Mouse (Mus musculus): ENCODE results near the gene Spag7. TPM values are rescaled to one million over a fixed set of nuclear protein-coding genes. Genes with fewer than 3 reads are reported as not detected.
A peak's percentile ranks its signal among the peaks of the same experiment; 100 is the strongest.

Gene Spag7
- polyA plus RNA-seq, 1 experiment from 2014 or later = 72.4 TPM

DNA sequence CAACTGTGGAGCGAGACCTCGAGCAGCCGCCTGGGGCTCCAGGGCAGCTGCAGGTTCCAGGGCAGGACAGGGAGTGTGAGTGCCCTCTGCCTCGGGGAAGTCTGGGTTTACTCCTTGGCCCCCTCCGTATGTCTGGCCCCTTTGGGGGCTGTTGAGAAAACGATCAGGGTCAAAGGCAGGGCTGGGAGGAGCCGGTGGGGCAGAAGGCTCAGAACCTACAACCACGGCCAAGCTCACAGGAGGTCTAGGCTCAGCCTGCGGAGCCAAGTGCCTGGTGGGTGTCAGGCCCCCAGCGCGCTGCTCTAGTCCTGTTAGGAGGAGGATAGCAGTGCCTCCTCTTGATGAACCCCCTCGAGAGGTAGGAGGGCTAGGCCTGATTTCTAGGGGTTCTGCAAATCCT, 12.0 kb upstream of the Spag7 start:
- ATAC-seq (ENCODE audit: low read depth) (no peak), DNase-seq (no peak)
- H3K27ac ChIP-seq = no peak overlapping the region
- H3K36me3 ChIP-seq = peaks cover 35% of the 10 kb centered on the region
- H3K4me1 ChIP-seq (replicated peaks) = peaks cover 37% of the 10 kb centered on the region
- no peak overlapping the region for H3K4me2 ChIP-seq
- no peaks in the 10 kb centered on the region for H3K9me3 ChIP-seq (replicated peaks)
- H3K9ac ChIP-seq = no peak overlapping the region
- H3K27me3 ChIP-seq = no peaks in the 10 kb centered on the region
- 75% methylated on average over 12 of the region's 12 CpGs for WGBS (ENCODE audit: insufficient replicate concordance)
- H3K4me3 ChIP-seq (replicated peaks) = no peak overlapping the region

GRCm38 (mm10) chr11:70679894-70680293, 10.7 kb upstream of the Spag7 start:
- no peak for DNase-seq
- Histone ChIP-seq H3K4me1 (replicated peaks) (peaks cover 36% of the 10 kb centered on the region), H3K27ac (peak overlapping the region; percentile 47; the same call in 1 of the 2 replicates), H3K4me2 (no peak overlapping the region), H3K27me3 (no peaks in the 10 kb centered on the region), H3K9ac (no peak overlapping the region), H3K9me3 (replicated peaks) (no peaks in the 10 kb centered on the region), H3K36me3 (peaks cover 42% of the 10 kb centered on the region), H3K4me3 (replicated peaks) (no peak overlapping the region)
- WGBS (ENCODE audit: insufficient replicate concordance) = 40% methylated on average over 8 of the region's 8 CpGs
- no peak for ATAC-seq (ENCODE audit: low read depth)

GRCm38 (mm10) chr11:70679361-70679760, 10.1 kb upstream of the Spag7 start:
- no peak overlapping the region for H3K4me3 ChIP-seq (replicated peaks)
- H3K9me3 ChIP-seq (replicated peaks) = no peaks in the 10 kb centered on the region
- DNase-seq (no peak), ATAC-seq (ENCODE audit: low read depth) (no peak)
- peaks cover 45% of the 10 kb centered on the region for H3K36me3 ChIP-seq
- H3K27me3 ChIP-seq = no peaks in the 10 kb centered on the region
- H3K4me1 ChIP-seq (replicated peaks) = peaks cover 39% of the 10 kb centered on the region
- peak overlapping the region; percentile 47 for H3K27ac ChIP-seq
- H3K9ac ChIP-seq = no peak overlapping the region
- no peak overlapping the region for H3K4me2 ChIP-seq
- 82% methylated on average over 8 of the region's 8 CpGs for WGBS (ENCODE audit: insufficient replicate concordance)

DNA sequence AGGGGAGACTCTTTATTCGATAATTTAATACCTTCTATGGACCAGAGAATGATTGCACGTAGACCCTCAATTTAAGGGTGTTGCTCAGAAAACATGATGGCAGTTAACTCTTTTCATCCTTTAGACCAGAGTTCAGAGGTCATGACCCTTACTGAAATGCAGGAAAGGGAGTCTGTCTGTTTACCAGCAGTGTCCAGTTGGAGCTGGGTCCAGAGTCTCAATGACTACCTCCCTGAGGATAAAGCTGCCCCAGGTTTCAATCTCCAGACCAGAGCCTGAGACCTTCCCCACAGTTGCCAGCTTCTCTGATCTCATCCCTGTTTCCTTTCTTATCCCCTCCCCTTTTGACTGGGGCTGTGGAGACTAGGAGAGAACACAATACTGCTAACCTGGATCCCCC, 9.4 kb upstream of the Spag7 start:
- ATAC-seq (ENCODE audit: low read depth) (peak; percentile 39), DNase-seq (no peak)
- no peak overlapping the region for H3K4me2 ChIP-seq
- 78% methylated on average over 2 of the region's 2 CpGs for WGBS (ENCODE audit: insufficient replicate concordance)
- H3K27me3 ChIP-seq = no peaks in the 10 kb centered on the region
- no peak overlapping the region for H3K9ac ChIP-seq
- peaks cover 44% of the 10 kb centered on the region for H3K36me3 ChIP-seq
- peak overlapping the region; percentile 47 for H3K27ac ChIP-seq
- H3K4me1 ChIP-seq (replicated peaks) = peaks cover 40% of the 10 kb centered on the region
- H3K4me3 ChIP-seq (replicated peaks) = no peak overlapping the region
- H3K9me3 ChIP-seq (replicated peaks) = no peaks in the 10 kb centered on the region

- peak; percentile 34; the same call in 1 of the 2 replicates for ATAC-seq (ENCODE audit: low read depth)
Observed at GRCm38 (mm10) chr11:70678092-70678491, 8.9 kb upstream of the Spag7 start.

DNA sequence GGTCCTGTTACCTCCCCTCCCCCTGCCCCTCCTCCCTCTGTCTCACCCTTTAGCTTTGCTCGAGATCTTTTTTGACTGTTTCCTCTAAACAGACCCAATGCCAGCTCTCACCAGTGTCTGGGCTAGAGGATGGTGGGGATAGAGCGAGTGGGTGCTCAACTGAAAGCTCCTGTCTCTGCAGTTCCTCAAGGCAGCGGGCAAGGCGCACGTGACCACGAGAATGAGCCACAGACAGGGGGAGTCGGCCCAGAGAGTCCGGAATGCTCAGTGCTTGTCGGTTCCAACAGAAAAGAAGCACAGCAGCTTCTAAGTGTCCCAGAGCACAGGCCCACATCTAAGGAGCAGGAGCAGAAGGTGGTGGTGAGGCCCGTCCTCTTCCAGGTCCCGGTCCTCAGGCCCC, 5.3 kb upstream of the Spag7 start:
- H3K4me1 ChIP-seq (replicated peaks) = peaks cover 45% of the 10 kb centered on the region
- no peak for ATAC-seq (ENCODE audit: low read depth)
- DNase-seq = no peak
- no peaks in the 10 kb centered on the region for H3K9me3 ChIP-seq (replicated peaks)
- no peak overlapping the region for H3K27ac ChIP-seq
- H3K4me3 ChIP-seq (replicated peaks) = no peak overlapping the region
- no peaks in the 10 kb centered on the region for H3K27me3 ChIP-seq
- WGBS (ENCODE audit: insufficient replicate concordance) = 59% methylated on average over 11 of the region's 11 CpGs
- H3K4me2 ChIP-seq = no peak overlapping the region
- H3K9ac ChIP-seq = no peak overlapping the region
- peaks cover 33% of the 10 kb centered on the region for H3K36me3 ChIP-seq

More at GRCm38 (mm10) chr11:70678092-70678491, 8.9 kb upstream of the Spag7 start:
- H3K27ac ChIP-seq = peak overlapping the region; percentile 47; the same call in 1 of the 2 replicates
- no peaks in the 10 kb centered on the region for H3K27me3 ChIP-seq
- H3K4me2 ChIP-seq = no peak overlapping the region
- H3K36me3 ChIP-seq = peaks cover 39% of the 10 kb centered on the region
- H3K4me1 ChIP-seq (replicated peaks) = peaks cover 40% of the 10 kb centered on the region
- no peak overlapping the region for H3K9ac ChIP-seq
- WGBS (ENCODE audit: insufficient replicate concordance) = 71% methylated on average over 9 of the region's 9 CpGs
- H3K4me3 ChIP-seq (replicated peaks) = no peak overlapping the region
- no peaks in the 10 kb centered on the region for H3K9me3 ChIP-seq (replicated peaks)
- DNase-seq = no peak

GRCm38 (mm10) chr11:70674014-70674413, 4.8 kb upstream of the Spag7 start:
- H3K27ac ChIP-seq = no peak overlapping the region
- WGBS (ENCODE audit: insufficient replicate concordance) = 81% methylated on average over 6 of the region's 6 CpGs
- no peak overlapping the region for H3K4me2 ChIP-seq
- H3K9ac ChIP-seq = no peak overlapping the region
- no peaks in the 10 kb centered on the region for H3K9me3 ChIP-seq (replicated peaks)
- DNase-seq (no peak), ATAC-seq (ENCODE audit: low read depth) (no peak)
- peaks cover 40% of the 10 kb centered on the region for H3K4me1 ChIP-seq (replicated peaks)
- peaks cover 33% of the 10 kb centered on the region for H3K36me3 ChIP-seq
- H3K27me3 ChIP-seq = no peaks in the 10 kb centered on the region
- no peak overlapping the region for H3K4me3 ChIP-seq (replicated peaks)

DNA sequence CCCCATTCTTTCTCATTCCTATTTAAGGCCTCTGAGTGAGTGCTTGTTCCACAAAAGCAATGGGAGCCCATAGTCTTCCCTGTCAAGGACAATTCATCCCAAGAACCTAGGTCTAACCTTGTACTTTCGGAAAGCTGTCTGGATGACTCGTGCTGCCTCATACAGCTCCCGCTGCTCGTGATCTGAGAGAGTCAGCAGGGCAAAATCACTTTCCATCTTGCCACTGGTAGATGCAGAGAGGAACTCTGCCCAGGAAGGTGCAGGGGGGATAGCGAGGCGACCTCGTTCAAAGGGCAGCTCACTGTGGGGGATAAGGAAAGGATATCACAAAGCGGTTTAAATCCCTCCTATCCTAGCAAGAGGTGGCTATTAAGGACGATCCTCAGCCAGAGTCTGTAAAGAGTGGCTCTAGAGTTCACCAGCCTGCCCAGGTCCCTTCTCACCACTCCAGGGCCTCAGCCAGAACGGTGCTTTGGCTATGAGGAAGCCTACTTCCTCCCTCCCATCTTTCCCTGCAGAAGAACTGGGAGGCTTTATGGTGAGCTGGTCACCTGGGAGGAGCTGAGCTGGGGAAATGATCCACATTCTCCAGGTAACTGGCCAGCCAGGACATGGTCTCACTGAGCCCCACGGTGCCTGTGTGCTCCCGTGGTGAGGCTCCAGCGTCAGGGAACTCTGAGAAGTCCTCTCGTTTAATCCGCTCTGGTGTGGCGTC, 2.3 kb upstream of the Spag7 start:
- peaks cover 30% of the 10 kb centered on the region for H3K36me3 ChIP-seq
- H3K4me3 ChIP-seq (replicated peaks) = no peak overlapping the region
- no peak for DNase-seq
- H3K27me3 ChIP-seq = no peaks in the 10 kb centered on the region
- no peak overlapping the region for H3K4me2 ChIP-seq
- peaks cover 44% of the 10 kb centered on the region for H3K4me1 ChIP-seq (replicated peaks)
- 76% methylated on average over 16 of the region's 16 CpGs for WGBS (ENCODE audit: insufficient replicate concordance)
- no peak overlapping the region for H3K27ac ChIP-seq
- peak overlapping the region; percentile 4; the same call in 1 of the 2 replicates for H3K9ac ChIP-seq
- H3K9me3 ChIP-seq (replicated peaks) = no peaks in the 10 kb centered on the region
- ATAC-seq (ENCODE audit: low read depth) = no peak

DNA sequence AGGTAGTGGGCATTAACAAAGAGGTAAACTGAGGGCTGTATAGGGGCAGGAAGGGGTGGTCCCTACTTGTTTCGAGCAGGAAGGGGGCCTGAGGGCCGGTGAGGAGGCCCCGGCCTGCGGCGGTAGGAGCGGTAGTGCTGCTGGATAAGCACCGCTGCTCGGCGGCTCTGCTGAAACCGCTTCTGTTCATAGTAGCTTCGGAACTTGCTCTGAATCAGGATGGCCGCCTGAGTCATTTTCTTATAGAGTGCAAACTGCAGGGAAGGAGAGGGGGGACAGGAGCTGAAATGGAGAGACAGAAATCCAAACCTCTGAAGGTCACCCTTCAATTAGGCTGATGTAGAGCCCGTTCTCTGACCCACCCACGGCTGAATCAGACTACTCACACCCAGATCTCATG, 1.3 kb upstream of the Spag7 start:
- Histone ChIP-seq H3K9me3 (replicated peaks) (no peaks in the 10 kb centered on the region), H3K4me3 (replicated peaks) (peak overlapping the region; percentile 79), H3K27ac (peak overlapping the region; percentile 94), H3K4me2 (peak overlapping the region; percentile 98), H3K9ac (peak overlapping the region; percentile 91), H3K4me1 (replicated peaks) (peaks cover 50% of the 10 kb centered on the region), H3K36me3 (peaks cover 29% of the 10 kb centered on the region), H3K27me3 (no peaks in the 10 kb centered on the region)
- DNase-seq (no peak), ATAC-seq (ENCODE audit: low read depth) (no peak)
- 54% methylated on average over 14 of the region's 14 CpGs for WGBS (ENCODE audit: insufficient replicate concordance)

GRCm38 (mm10) chr11:70669582-70670345, 548 bp upstream of the Spag7 start:
- Histone ChIP-seq H3K27me3 (no peaks in the 10 kb centered on the region), H3K36me3 (peaks cover 32% of the 10 kb centered on the region), H3K4me2 (peak overlapping the region; percentile 98), H3K9me3 (replicated peaks) (no peaks in the 10 kb centered on the region), H3K27ac (peak overlapping the region; percentile 94), H3K9ac (peak overlapping the region; percentile 91), H3K4me1 (replicated peaks) (peaks cover 50% of the 10 kb centered on the region), H3K4me3 (replicated peaks) (peak overlapping the region; percentile 79)
- peak; percentile 1; the same call in 1 of the 2 replicates for ATAC-seq (ENCODE audit: low read depth)
- 2% methylated on average over 31 of the region's 31 CpGs for WGBS (ENCODE audit: insufficient replicate concordance)
- DNase-seq = peak; percentile 78

DNA sequence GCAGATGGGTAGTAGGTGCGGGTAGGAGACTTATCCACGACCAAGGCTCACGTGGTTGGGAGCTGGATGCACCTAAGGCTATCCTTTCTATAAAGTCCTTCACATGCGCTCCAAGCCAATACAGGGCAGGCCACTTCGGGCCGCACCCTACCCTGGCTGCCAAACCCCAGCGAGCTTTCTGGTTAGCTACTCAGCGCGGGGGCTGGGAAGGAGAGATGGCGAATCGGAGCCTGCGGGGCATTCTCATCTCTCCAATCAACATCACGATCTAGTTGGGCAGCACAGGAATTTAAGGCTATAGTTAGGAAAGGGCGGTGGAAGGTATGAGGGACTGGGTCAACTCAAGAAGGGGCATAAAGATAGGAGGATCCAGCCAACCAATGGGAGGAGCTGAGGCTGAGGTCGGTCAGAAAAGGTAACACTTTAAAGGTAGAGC, 863 bp downstream of the Spag7 start:
- peak overlapping the region; percentile 92 for H3K27ac ChIP-seq
- DNase-seq = no peak
- under 1% methylated on average over 15 of the region's 15 CpGs for WGBS (ENCODE audit: insufficient replicate concordance)
- peaks cover 36% of the 10 kb centered on the region for H3K36me3 ChIP-seq
- peak; percentile 71 for ATAC-seq (ENCODE audit: low read depth)
- peaks cover 46% of the 10 kb centered on the region for H3K4me1 ChIP-seq (replicated peaks)
- no peaks in the 10 kb centered on the region for H3K9me3 ChIP-seq (replicated peaks)
- peak overlapping the region; percentile 78 for H3K4me2 ChIP-seq
- H3K27me3 ChIP-seq = no peaks in the 10 kb centered on the region
- H3K4me3 ChIP-seq (replicated peaks) = peak overlapping the region; percentile 79
- H3K9ac ChIP-seq = peak overlapping the region; percentile 75
